Mouse (Mus musculus) kidney, adult 2 months (tissue): ENCODE data around the gene Mlx.

ENCODE experiments used
- CTCF ChIP-seq: fragments of 200-500 bp; conservative IDR thresholded peaks from 2 replicates; pipeline ENCODE4 v1.5.1; 2011; ENCODE audit warnings: low read depth, mild to moderate bottlenecking, control low read depth, low read length, moderate library complexity, mixed read lengths; ENCODE audit not compliant: insufficient read depth, insufficient read length
- POLR2A ChIP-seq: fragments of 200-500 bp; IDR thresholded peaks from one replicate; pipeline ENCODE4 v1.6.1; 2011; ENCODE audit warnings: low read depth, low read length, control low read depth

- TF ChIP-seq CTCF (no peak), POLR2A (no peak)
Observed at GRCm38 (mm10) chr11:101080421-101080820, 6.7 kb upstream of the Mlx start.
